In the genomic region with DNA sequence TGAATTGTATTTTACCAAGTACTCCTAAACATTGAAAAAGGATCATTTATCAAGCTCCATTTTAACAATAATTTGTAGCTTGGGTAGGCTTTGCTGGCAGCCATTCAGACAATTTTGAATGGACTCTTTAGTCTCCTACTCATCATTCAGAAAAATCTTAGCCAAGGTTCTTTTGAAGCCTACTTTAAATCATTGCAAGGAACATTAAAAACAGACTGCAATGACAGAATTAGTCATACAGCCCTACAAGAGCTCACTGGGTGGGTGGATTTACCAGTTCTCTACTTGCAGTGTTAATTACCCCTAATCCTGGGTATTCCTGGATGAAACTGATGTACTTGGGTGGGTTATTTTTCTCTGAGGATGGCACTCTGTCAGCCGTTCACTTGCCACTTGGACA, we compare ENCODE assay signal across 25 mouse cellular contexts.
DNase-seq lines count a peak whose midpoint lies in the region; ATAC-seq and TF ChIP-seq lines count a peak whose summit lies in the region.
"Had no signal": no experiment of that assay in that cellular context is flagged by ENCODE, and none has a peak within 500 bp of the region (broad histone marks: within the 10 kb centered on the region; RNA-seq: fewer than 3 reads in every experiment).

No protein-coding gene starts in this region.

- DNase-seq in adrenal gland, adult 2 months: peak; percentile 24
- DNase-seq in adrenal gland, postnatal 4 days (ENCODE audit: low spot score in 2 of 2): no peak
- peak; percentile 23 for DNase-seq in left cerebral cortex, adult 11 months (ENCODE audit: low spot score)
- no peak for DNase-seq in left cerebral cortex, postnatal 10 days (ENCODE audit: extremely low spot score in 1 of 2, low spot score in 2 of 2)
- DNase-seq in left cerebral cortex, postnatal 25 days (ENCODE audit: low spot score in 2 of 2): peak; percentile 12 to 80
- DNase-seq in liver, postnatal 0 days: no peak
- DNase-seq in embryo, embryonic 9.5 days (ENCODE audit: extremely low spot score): no peak
- DNase-seq: cerebellum, adult 11-12 months; cerebellum, postnatal 25 days; heart, postnatal 14 days; kidney, adult 8-10 months; kidney, postnatal 25 days; liver; lung, adult 18-20 months; lung, postnatal 14 days; thymus, postnatal 25 days had no signal

- no peak overlapping the region for H3K27ac ChIP-seq in liver, postnatal 0 days (ENCODE audit: low read depth)
- H3K27ac ChIP-seq: hindbrain, embryonic 12.5 days; neural tube, embryonic 15.5 days had no signal

- no peak overlapping the region for H3K9ac ChIP-seq in liver, postnatal 0 days (replicated peaks)
- H3K9ac ChIP-seq: hindbrain, embryonic 12.5 days; neural tube, embryonic 15.5 days had no signal

- H3K4me1 ChIP-seq in liver, postnatal 0 days (ENCODE audit: insufficient read depth): no peaks in the 10 kb centered on the region
- H3K4me1 ChIP-seq: hindbrain, embryonic 12.5 days; megakaryocyte, embryonic 14.5 days; neural tube, embryonic 15.5 days had no signal

- no peaks in the 10 kb centered on the region for H3K36me3 ChIP-seq in liver, postnatal 0 days (replicated peaks; ENCODE audit: insufficient read depth, low read length)
- H3K36me3 ChIP-seq: hindbrain, embryonic 12.5 days; neural tube, embryonic 15.5 days had no signal

- no peaks in the 10 kb centered on the region for H3K27me3 ChIP-seq in liver, postnatal 0 days (ENCODE audit: insufficient read depth, low read length)
- H3K27me3 ChIP-seq: hindbrain, embryonic 12.5 days; megakaryocyte, embryonic 14.5 days; neural tube, embryonic 15.5 days had no signal

- H3K9me3 ChIP-seq in liver, postnatal 0 days (ENCODE audit: low read length): no peaks in the 10 kb centered on the region
- H3K9me3 ChIP-seq: hindbrain, embryonic 12.5 days; megakaryocyte, embryonic 14.5 days; neural tube, embryonic 15.5 days had no signal

- no peak overlapping the region for H3K4me3 ChIP-seq in liver, postnatal 0 days (ENCODE audit: low read depth, low read length)
- H3K4me3 ChIP-seq: erythroblast, embryonic 14.5 days; hindbrain, embryonic 12.5 days; megakaryocyte, embryonic 14.5 days; neural tube, embryonic 15.5 days had no signal

- no peak overlapping the region for H3K4me2 ChIP-seq in liver, postnatal 0 days (ENCODE audit: low read depth, low read length)
- H3K4me2 ChIP-seq: heart, embryonic 11.5 days; hindbrain, embryonic 12.5 days; neural tube, embryonic 15.5 days had no signal

- 79% methylated on average over 1 of the region's 1 CpGs for WGBS in liver, postnatal 0 days (ENCODE audit: insufficient replicate concordance)

- no peak for TF ChIP-seq EP300 in liver, postnatal 0 days (IDR thresholded peaks at IDR 0.05; ENCODE audit: low read depth)

- TF ChIP-seq CTCF in liver, postnatal 0 days (IDR thresholded peaks at IDR 0.05; ENCODE audit: low read depth): no peak

- ATAC-seq in liver, postnatal 0 days: no peak
- ATAC-seq: activated CD4-positive, CD25-positive, alpha-beta regulatory T cell, adult 4 months; CD4-positive, CD25-positive, alpha-beta regulatory T cell, adult 4 months; forebrain, embryonic 14.5 days; midbrain, embryonic 16.5 days had no signal

- intact Hi-C loops in left cerebral cortex, postnatal 10 days (cut with DNase I): no loop called here
- intact Hi-C loops in left cerebral cortex, postnatal 25 days (cut with DNase I): no loop called here

Comparison
In these comparisons a context has a peak if more than half of its experiments do, and no peak if none do; other contexts are left out.
1. DNase-seq: peak in adrenal gland, adult 2 months (single experiment), left cerebral cortex, adult 11 months (single experiment) and left cerebral cortex, postnatal 25 days (2 of 2); none in adrenal gland, postnatal 4 days (0 of 2), left cerebral cortex, postnatal 10 days (0 of 2), liver, postnatal 0 days (single experiment) and embryo, embryonic 9.5 days (single experiment).